Mouse (Mus musculus) gastrocnemius, adult 18-20 months (tissue): ENCODE results near the gene Zfp994. TPM values are rescaled to one million over a fixed set of nuclear protein-coding genes. Genes with fewer than 3 reads are reported as not detected.
"Not testable (repeated sequence)": the region's sequence is repeated elsewhere in the genome, so short reads cannot be mapped to it uniquely, and the experiment has no call there.

ENCODE experiments used
- DNase-seq: peaks from one replicate; pipeline ENCODE4 v3.0.0; 2021; ENCODE audit warnings: low spot score
- long read RNA-seq, 2 experiments: library from polyadenylated mRNA; stranded (forward); transcript quantifications; one replicate each; pipeline ENCODE4 v2.0.0; 2021
- total RNA-seq, 2 experiments: library from RNA; stranded (reverse); gene quantifications; 2 replicates each; pipeline ENCODE4 v1.2.3; 2021

The Zfp994 gene
- 1 to 10 TPM; 2.6 to 2.9 TPM for total RNA-seq
- long read RNA-seq, experiment 1, full-length matches to known transcripts = 1 of 7 reads
- long read RNA-seq, experiment 1, partial matches to known transcripts = 1 of 7 reads
- long read RNA-seq, experiment 1, other reads (novel, unspliced or antisense) = 5 of 7 reads
- long read RNA-seq, experiment 2, full-length matches to known transcripts = 1 of 6 reads
- long read RNA-seq, experiment 2, partial matches to known transcripts = 0 of 6 reads
- long read RNA-seq, experiment 2, other reads (novel, unspliced or antisense) = 5 of 6 reads

DNA sequence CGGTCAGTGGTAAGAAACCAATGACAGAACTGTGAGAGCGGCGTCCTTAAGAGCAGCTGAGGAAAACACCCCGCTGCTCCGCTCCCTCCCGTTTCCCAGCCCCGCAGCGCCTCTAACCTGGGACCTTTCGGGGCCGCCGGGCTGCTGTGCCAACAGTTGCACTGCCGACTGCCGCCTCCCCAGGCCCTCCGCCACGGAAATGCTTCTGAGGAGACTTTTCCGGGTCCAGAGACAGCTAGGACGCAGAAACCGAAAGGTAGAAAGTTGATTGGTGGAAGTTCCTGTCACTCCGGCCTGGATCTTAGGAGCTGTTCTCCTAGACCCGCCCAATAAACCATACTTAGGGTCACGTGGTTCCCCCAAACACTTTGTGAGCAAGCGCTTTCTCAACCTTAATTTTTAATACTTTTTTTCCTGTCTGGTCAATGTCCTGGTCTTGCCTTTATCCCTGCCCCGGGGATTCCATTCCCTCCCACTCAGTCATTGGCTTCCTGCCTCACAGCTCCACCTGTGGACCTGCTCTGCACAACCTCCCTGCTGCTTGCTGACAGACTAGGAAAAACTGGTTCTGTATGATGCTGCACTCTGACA lies at the start of gene Zfp994:
TSS of gene Zfp994 (minus strand) at position 195 of the 591 bp plus-strand sequence.
- DNase-seq = peak; percentile 96

DNA sequence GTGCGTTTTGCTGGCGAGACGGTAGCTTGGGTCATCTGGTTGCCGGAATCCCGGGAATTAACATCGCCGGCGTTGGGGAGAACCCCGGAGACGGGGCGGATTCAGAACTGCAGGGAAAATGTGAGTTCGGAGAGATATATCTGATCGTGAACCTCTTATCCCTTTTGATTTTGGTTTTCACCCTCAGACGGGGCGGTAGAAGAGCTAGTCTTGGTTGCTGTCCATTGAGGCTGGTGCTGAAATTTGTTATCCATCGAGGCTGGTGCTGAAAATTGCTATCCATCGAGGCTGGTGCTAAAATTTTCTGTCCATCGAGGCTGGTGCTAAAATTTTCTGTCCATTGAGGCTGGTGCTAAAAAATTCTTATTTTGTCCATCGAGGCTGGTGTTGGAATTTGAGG lies 5.3 kb upstream of the Zfp994 start:
- DNase-seq = not testable (repeated sequence)

DNA sequence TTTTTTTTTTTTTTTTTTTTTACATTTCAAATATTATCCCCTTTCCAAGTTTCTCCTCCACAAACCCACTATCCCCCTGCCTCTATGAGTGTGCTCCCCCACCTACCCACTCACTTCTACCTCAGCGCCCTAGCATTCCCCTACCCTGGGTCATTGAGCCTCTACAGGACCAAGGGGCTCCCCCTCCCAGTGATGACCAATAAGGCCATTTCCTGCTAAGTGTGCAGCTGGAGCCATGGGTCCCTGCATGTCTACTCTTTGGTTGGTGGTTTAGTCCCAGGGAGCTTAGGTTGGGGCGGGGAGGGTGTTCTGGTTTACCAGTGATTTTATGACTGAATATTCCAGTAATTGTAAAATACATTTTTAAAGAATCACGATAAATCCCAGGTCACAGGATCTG lies 401 bp downstream of the Zfp994 start:
- peak; percentile 1 for DNase-seq

DNA sequence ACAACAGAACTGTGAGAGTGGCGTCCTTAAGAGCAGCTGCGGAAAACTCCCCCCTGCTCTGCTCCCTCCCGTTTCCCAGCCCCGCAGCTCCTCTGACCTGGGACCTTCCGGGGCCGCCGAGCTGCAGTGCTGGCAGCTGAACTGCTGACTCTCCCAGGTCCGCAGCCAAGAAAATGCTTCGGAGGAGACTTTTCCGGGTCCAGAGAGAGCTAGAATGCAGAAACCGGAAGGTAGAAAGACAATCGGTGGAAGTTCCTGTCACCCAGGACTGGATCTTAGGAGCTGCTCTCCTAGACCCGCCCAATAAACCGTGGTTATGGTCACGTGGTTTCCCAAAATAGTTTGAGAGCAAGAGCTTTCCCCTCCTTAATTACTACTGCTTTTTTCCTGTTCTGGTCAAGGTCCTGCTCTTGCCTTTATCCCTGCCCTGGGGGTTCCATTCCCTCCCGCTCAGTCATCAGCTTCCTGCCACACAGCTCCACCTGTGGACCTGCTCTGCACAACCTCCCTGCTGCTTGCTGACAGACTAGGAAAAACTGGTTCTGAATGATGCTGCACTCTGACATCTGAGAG lies 59.6 kb downstream of the Zfp994 start, which contains the start of gene Zfp947:
TSS of gene Zfp947 (minus strand) at position 469 of the 573 bp plus-strand sequence.
- DNase-seq = peak; percentile 34

DNA sequence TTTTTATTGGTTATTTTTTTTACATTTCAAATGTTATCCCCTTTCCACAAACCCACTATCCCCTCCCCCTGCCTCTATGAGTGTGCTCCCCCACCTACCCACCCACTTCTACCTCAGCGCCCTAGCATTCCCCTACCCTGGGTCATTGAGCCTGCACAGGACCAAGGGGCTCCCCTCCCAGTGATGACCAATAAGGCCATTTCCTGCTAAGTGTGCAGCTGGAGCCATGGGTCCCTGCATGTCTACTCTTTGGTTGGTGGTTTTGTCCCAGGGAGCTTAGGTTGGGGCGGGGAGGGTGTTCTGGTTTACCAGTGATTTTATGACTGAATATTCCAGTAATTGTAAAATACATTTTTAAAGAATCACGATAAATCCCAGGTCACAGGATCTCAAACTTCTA lies 60.1 kb downstream of the Zfp994 start:
- DNase-seq = not testable (repeated sequence)

- DNase-seq = not testable (repeated sequence)
These were observed 71.5 kb downstream of the Zfp994 start for GRCm38 (mm10) chr17:22153951-22154350.

Other genes starting within 250 kb of the Zfp994 start
- under 1 TPM; 0.81 to 0.91 TPM for gene Zfp947, start 59.4 kb downstream of the Zfp994 start, total RNA-seq
- gene CT030661.1, start 89.2 kb upstream of the Zfp994 start, total RNA-seq = 10 to 100 TPM in 1 of 2 experiments, 1 to 10 TPM in 1; 9.8 to 10.7 TPM
- 1 to 10 TPM; 4.4 to 5.2 TPM for gene Zfp944, start 135.8 kb upstream of the Zfp994 start, total RNA-seq
- gene Zfp758, start 135.8 kb upstream of the Zfp994 start, total RNA-seq = 1 to 10 TPM; 8.5 to 9.1 TPM
- gene Zfp946, start 198.6 kb upstream of the Zfp994 start, total RNA-seq = 1 to 10 TPM; 4.8 to 5.6 TPM